Mouse (Mus musculus) T-helper 2 cell (primary cell): ENCODE measurements around the gene Arhgef3.

Source experiments
- in situ Hi-C: fragments of 300-600 bp; cut with MboI, MseI; formaldehyde crosslinking; loops from one replicate; pipeline ENCODE4 v1.15.1; 2025; ENCODE audit warnings: high pct_unique_total_duplicates

Arhgef3 gene

DNA sequence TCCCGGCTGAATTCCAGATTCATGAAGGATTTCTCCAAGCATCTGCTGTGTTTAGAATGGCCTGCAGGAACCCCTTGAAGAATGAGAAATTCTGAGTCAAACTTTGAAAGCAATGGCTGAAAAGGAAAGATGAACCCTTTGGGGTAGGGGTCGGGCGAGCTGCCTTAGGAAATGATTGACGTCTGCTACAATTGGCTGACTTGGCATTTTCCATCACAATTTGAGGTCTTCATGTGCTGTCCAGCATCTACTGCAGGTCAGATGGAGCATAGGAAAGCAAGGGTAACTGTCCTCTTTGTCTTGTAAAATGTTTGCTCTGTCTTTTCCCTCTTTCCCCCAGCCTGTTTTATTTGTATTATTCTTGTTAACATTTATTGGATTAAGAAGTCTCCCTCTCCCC, 246.8 kb downstream of the Arhgef3 start:
- in situ Hi-C loops, result no loop called here

DNA sequence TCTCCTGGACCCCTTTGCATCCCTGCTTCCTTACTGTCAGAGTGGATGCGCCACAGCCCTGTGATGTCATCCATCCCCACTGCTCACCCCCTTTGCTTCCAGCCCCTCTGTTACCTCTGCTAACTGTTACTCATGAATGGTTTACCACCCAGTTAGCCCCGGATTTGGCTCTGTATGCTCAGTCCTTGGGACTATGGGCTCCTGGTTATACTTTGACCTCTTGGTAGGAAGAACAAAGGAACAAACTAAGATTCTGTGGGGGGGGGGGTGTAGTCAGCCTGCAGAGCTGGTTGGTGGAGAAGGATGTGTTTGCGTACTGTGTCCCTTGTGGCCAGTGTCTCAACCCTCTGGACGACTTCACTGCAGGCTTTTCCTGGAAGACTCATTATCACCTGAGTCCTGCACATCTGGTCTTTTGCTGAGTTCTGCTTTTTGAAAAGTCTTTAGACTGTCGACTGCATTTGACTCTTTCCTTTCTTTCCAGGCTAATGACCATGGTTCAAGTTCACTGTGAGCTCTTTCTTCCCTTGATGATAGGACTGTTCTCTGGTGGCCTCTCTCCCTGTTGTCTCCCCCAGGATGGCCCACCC, 250.1 kb downstream of the Arhgef3 start:
- in situ Hi-C loops, result loop anchor here (5.0 kb wide), 1 partner anchor 43 kb away; no protein-coding TSS in a partner anchor

DNA sequence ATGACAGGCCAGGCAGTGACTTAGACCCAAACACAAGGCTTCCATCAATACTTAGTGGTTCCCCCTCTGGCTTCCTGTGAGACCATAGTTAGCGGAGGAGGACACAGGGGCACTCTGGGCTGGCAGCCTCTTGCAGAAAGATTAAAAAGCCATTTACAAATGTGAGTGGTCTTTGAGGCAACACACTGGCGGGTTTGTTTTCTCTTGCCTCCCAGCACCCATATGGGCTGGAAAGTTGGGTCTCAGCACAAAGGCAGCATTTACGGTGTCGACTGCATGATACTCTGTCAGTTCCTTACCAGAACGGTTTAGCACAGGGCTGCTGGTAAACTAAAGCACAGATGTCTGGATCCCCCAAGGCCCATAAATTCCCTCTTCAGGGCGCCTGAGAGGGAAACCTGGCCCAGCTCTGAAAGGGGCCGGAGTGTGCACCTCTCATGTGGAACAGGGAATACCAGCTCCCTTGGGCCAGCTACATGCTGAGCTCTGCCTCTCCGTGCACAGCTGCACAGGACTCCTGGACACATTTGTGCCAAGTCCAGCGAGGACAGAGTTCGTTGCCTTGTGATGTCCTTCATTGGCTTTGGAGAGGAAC, 252.5 kb downstream of the Arhgef3 start:
- in situ Hi-C loops, result loop anchor here (5.0 kb wide), 1 partner anchor 40 kb away; no protein-coding TSS in a partner anchor

DNA sequence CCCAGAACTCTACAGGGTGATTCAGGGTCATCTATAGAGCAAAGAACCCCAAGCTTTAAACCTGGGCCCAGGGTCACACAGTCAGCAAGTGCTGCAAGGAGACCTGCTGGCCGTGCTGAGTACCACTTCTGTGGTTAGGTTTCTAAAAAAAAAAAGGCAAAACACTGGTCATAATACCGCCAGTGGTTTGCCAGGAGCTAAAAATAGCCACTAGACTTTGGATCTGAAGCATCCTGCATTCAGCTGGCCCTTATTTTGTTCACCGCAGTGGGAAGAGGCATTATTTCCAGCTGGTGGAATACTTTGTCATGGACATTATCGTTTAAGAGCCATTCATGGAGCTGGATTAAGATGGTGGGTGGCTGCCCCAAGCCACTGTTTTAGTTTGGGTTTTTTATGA, 253.9 kb downstream of the Arhgef3 start:
- in situ Hi-C loops, result loop anchor here (5.0 kb wide), 1 partner anchor 39 kb away; no protein-coding TSS in a partner anchor

DNA sequence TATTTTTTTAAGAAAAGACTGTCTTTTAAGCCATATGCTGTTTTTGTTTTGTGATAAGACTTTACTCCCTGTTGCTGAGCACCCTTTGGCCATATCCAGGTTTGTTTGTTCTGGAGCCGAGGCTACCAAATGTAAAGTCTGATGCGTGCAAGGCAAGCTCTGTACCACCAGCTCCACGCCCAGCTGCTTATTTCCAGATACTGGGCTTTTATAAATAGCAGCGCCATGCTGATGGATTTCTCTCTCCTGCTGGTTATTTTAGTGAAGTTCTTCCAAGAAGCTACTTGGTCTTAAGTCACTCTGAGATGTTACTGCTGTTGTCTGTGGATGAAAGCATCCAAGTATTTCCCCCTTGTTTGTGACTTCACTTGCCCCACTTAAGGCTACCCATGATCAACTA, 254.8 kb downstream of the Arhgef3 start:
- in situ Hi-C loops, result loop anchor here (5.0 kb wide), 1 partner anchor 38 kb away; no protein-coding TSS in a partner anchor

DNA sequence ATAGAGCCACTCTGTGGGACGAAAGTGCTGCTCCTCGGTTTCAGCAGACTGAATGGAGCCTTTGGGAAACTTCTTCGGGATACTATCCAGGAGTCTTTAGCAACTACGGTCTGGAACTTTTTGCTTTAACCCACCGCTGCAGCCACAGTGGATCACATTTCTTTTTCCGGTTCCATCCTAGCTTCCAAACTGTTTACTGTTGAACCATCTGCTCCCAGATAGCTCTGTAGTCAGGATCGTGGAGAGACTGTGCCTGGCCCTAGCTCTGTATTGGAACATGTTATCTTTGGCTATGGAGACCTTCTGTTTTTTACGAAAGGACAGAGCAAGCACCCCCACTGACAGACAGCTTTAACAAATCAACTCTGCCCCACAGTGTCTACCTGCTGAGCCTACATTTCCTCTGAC, 257.0 kb downstream of the Arhgef3 start:
- in situ Hi-C loops, result no loop called here

DNA sequence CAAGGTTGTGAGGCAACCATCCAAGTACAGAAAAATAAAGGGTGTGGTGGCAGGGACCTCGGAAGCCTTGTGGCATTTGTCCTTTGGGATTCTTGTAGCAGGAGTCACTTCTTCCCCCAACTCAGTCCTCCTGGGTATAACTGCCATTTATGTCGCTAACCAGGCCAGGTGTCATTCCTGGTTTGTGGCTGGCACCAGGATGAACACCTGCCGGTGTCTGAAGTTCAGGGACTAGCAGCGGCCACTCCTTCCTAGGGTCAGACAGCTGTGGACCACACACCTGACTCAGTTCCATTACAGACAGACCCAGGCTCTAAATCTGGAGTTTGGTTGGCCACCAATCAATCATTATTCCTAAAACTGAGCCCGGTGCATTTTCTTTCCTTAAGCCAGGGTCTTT, 258.8 kb downstream of the Arhgef3 start:
- in situ Hi-C loops, result no loop called here

DNA sequence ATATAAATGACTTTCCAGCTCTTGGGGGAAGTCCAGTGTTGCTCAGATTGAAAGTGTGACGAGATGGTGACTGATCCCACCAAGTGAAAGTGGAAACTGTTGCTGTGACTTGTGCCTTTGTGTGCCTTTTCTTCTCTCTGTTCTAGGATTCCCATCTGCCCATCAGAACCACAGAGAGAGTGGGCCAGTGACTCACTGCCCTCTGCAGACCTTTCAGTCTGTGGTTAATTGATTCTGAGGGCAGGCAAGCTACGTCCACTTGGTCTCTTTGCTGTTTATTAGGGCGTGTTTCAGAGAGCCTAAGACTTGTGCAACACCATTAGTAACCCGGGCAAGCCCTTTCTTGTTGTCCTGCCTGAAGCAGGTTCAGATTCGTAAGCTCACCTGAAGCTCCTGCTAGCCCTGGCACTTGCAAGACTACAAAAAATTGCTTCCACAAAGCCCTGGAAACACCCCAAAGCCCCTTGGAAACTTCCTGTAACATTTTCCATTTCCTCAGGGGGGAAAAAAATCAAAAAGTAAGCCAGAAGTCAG, 261.5 kb downstream of the Arhgef3 start:
- in situ Hi-C loops, result no loop called here

DNA sequence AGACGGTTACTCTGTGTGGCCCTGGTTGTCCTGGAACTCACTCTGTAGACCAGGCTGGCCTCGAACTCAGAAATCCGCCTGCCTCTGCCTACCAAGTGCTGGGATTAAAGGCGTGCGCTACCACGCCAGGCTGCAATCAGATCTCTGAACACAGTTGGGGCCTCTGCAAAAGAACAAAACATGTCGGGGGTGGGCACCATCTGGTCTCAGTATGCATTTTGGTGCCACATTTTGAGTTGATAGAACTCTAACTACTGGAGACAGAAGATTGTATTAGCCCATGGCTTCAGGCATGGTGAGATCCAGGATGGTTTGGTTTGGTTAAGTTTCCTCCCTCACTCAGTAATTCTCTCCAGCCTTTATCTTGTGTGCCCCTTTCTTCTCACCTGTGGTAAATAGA, 264.0 kb downstream of the Arhgef3 start:
- in situ Hi-C loops, result no loop called here

DNA sequence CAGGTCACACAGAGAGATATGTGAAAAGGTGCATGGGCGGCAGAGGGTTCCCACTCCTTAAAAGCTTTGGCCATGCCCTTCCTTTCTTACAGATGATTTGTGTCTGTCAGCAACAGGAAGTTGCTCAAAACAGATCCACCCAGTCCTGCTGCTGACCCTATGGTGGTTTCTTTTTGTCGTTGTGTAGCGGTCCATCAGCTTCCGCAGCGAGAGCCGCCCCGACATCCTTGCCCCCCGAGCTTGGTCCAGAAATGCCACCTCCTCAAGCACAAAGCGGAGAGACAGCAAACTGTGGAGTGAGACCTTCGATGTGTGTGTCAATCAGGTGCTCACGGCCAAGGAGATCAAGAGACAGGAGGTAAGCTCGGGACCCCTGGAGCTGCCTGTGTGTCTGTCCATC, 264.7 kb downstream of the Arhgef3 start:
- in situ Hi-C loops, result no loop called here

DNA sequence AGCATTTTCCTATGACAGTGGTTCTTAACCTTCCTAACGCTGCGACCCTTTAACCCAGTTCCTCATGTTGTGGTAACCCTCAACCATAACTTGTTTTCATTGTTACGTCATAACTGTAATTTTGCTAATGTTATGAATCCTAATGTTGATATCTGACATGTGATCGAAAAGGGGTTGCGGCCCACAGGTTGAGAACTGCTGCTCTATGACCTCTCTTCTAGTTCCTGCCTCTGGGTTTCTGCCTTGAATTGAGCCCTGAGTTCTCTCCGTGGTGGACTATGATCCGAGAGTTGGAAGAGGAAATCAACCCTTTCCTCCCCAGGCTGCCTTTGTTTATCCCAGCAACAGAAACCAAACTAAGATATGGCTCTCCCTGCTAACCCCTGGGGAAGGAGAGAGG, 266.8 kb downstream of the Arhgef3 start:
- in situ Hi-C loops, result loop anchor here (5.0 kb wide), 1 partner anchor 39 kb away; no protein-coding TSS in a partner anchor

DNA sequence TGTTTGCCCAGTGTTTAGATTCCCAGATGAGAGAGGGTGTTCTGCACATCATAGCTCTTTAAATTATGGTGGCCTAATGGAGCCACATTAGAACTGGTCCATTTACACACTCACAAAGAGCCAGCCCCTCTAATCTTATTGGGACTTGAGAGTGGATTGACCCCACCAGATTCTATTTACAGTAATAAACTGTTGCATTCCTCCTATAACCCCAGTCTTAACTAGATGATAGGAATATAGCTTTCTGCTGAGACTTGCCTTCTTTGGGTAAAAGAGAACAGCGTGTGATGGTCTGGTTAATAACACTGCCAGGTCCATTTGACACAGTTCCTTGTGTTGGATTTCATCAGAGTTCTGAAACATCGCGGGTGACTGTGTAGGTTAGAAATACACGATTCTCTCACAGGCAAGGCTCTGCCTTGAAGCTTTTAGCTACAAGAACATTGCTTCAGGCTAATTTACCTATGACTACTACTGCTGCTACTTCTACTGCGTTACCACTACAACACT, 268.7 kb downstream of the Arhgef3 start:
- in situ Hi-C loops, result loop anchor here (5.0 kb wide), 1 partner anchor 41 kb away; no protein-coding TSS in a partner anchor

DNA sequence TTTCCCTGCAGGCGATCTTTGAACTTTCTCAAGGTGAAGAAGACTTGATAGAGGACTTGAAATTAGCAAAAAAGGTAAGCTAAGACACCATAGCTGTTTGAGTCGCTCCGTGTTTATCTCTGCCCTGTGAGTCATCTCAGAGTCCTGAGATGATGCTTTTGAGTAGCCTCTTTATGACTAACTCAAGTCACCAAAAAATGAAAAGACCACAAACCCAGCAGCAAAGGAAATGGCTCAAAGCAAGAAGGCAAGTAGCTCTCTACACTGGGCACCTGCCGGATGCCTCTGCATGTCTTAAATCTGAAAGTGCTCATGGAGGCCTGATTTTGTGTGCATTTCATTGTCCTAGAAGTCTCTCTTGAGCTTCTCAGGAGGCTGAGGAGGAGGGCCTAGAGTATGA, 269.4 kb downstream of the Arhgef3 start:
- in situ Hi-C loops, result loop anchor here (5.0 kb wide), 1 partner anchor 42 kb away; no protein-coding TSS in a partner anchor

DNA sequence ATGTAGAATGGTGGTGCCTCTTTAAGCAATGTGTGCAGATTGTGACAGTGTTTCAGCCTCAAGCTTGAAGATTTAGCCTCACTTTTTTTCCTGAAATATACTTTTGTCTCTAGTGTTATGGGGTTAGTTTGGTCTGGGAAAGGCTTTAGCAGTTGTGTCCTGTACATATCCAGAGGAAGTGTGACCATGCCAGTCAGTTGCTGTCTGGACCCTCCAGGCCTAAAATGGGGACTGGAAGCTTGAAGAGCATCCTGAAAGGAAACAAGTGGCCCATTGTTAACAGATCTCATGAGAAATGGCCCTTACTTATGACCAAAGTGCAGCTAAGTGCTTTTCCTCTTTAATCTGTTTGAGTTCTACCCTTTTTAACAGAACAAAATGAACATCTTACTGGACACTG, 273.9 kb downstream of the Arhgef3 start:
- in situ Hi-C loops, result no loop called here

DNA sequence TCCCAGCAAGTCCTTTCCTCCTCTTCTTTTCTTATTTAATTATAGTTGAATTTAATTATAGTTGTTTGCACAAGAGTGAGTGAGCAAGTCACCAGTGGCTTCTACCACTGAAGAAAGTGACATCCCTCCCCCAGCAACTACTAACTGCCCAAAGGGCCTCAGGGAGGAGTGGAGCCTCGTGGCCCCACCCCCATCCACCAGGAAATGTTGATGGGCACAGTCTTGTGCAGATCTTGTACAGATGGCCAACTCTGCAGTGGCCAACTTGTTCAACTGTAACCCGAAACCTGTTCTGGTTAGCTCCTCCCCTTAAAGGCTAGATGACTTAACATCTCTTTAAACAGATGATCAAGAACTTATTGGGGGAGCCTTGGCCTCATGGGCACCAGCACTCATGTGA, 275.0 kb downstream of the Arhgef3 start:
- in situ Hi-C loops, result no loop called here

DNA sequence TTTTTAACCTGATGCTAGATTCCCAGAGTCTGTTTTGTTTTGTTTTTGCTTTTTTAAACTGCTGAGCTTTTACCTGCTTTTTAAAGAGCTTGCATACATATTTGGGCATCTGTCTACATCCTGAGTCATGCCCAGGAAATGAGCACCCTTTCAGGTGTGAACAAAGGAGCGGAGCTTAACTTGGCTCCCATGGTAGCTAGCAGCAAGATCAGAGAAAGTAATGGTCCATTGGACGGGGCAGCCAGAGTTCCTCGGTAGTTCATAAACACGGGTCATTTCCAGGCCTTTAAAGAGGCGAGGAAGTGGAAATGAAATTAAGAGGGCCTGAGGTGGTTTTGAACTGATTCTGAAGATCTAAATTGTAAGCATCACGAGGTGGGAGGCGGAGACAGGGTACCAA, 276.0 kb downstream of the Arhgef3 start:
- in situ Hi-C loops, result no loop called here

DNA sequence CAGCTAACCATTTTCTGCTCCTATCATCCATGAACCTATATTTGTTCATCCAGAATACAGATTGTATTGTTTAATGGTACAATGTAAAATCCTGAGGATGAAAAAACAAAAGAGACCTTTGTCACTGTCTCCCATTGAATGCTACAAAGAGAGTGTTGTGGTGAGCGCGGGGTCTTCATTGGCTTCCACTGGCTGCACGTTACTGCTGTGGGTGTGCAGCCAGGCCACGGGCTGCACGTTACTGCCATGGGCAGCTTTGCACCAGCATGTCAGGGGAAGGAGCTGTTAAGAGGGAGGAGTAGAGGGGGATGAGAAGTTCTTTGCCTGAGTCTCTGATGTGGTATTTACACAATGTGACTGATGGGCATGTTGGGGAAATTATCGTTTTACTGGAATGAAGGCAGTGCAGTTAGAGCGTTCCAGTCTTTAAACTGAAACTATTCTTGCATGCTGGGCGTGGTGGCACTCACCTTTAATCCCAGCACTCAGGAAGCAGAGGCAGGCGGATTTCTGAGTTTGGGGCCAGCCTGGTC, 277.1 kb downstream of the Arhgef3 start:
- in situ Hi-C loops, result no loop called here

DNA sequence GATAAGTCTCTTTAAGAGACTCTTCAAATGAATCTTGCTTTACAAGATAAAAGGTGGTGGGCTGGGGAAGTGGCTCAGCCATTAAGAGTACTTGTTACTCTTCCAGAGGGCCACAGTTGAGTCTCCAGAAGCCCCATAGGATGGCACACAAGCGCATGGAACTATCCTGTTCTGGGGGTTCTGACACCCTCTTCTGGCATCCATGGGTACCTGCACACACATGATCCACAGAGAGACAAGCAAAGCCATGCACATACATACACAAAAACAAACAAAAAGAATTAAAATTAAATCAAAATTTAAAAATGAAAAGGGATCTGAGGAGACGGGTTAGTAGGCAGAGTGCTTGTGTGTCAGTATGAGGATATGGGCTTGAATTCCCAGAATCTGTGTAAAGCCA, 278.0 kb downstream of the Arhgef3 start:
- in situ Hi-C loops, result no loop called here

DNA sequence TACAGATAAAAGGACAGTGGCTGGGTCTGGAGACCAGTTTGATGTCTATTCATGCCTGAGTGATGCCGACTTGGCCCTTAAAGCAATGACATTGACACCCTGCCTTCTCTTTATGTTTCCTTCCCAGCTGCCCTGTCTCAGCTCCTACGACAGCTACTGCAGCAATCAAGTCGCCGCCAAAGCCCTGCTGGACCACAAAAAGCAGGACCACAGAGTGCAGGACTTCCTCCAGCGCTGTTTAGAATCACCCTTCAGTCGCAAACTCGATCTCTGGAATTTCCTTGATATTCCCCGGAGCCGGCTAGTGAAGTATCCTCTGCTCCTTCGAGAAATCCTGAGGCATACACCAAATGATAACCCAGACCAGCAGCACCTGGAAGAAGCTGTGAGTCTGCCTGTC, 279.1 kb downstream of the Arhgef3 start:
- in situ Hi-C loops, result no loop called here

DNA sequence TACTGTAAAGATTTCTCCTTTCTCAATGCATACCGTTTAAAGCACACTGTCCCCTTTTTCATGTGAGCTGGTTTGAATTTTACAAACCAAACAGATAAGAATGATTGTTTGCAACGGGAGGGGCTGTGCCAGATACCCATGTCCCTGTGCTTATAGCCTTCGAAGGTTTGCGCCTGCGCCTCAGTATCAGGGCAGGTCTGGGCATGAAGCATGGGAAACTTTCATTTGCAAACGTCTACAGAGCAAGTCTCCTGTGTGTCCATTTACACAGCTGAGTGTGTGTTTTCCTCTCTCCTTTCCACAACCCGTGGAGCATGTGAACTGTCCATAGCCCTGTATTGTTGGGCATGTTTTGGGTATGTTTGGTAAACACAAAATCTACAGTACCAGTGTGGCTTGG, 281.7 kb downstream of the Arhgef3 start:
- in situ Hi-C loops, result no loop called here

DNA sequence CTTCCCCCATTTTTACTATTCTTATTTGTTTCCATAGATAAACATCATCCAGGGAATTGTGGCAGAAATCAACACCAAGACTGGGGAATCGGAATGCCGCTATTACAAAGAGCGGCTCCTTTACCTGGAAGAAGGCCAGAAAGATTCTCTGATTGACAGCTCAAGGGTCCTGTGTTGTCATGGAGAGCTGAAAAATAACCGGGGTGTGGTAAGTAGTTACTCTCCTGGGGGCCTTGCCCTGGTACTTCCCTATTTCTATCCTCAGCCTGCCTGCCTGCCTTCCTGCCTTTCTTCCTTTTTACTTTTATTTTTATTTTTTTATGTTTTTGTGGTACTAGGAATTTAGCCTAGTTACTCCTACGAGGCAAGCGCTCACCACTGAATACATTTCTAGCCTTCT, 282.8 kb downstream of the Arhgef3 start:
- in situ Hi-C loops, result no loop called here

DNA sequence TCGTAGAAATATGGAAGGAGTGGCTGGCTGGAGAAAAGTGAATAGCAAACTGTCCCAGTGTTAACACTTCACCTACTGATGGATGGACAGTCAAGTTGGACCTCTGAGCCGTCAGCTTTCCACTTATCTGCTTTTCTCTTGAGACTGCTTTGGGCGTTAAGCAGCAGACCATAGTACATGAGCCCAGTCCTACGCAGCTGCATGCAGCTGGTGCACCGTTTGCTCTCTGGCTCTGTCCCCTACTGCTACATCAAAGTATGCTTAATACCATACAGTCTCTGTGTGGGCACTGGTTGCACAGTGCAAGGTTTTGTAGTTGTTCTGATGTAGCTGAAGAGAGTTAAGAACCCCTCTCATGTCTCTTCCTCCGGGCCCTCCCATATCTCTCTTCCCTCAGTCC, 285.8 kb downstream of the Arhgef3 start:
- in situ Hi-C loops, result loop anchor here (25.0 kb wide), 1 partner anchor 613 kb away; no protein-coding TSS in a partner anchor
